Mouse (Mus musculus) midbrain, embryonic 10.5 days (tissue): ENCODE data around the gene Prx. TPM values are rescaled to one million over a fixed set of nuclear protein-coding genes. Genes with fewer than 3 reads are reported as not detected.

Source experiments
- DNase-seq: peaks from one replicate; pipeline ENCODE4 v3.0.0-alpha.2; 2017; ENCODE audit warnings: low spot score
- H3K27ac ChIP-seq: fragments of 300-500 bp; sonication (generic); replicated peaks from 2 replicates; pipeline ENCODE4 v1.5.1; 2016; ENCODE audit warnings: mild to moderate bottlenecking
- H3K27me3 ChIP-seq: fragments of 300-500 bp; sonication (generic); 2 replicates; pipeline ENCODE4 v1.6.1; 2016; ENCODE audit warnings: low read depth, mild to moderate bottlenecking; ENCODE audit not compliant: poor library complexity, severe bottlenecking
- H3K36me3 ChIP-seq: fragments of 300-500 bp; sonication (generic); 2 replicates; pipeline ENCODE4 v1.6.1; 2016; ENCODE audit warnings: mild to moderate bottlenecking, moderate library complexity
- H3K4me1 ChIP-seq: fragments of 300-500 bp; sonication (generic); 2 replicates; pipeline ENCODE4 v1.6.1; 2016
- H3K4me3 ChIP-seq: fragments of 300-500 bp; sonication (generic); 2 replicates; pipeline ENCODE4 v1.5.1; 2016; ENCODE audit warnings: mild to moderate bottlenecking, moderate library complexity
- H3K9me3 ChIP-seq: fragments of 300-500 bp; sonication (generic); replicated peaks from 2 replicates; pipeline ENCODE4 v1.6.1; 2016; ENCODE audit warnings: mild to moderate bottlenecking
- WGBS: fragments of 180-500 bp; shearing (Covaris S2); methylation state at CpG from one replicate; pipeline ENCODE4 v1.1.7; 2016; 5-methylcytosine and 5-hydroxymethylcytosine counted together
- polyA plus RNA-seq: library from polyadenylated mRNA; unstranded; fragments of >200 nt; fragmentation: Nextera tagmentation; extraction: Ambion mirVana; gene quantifications from 2 replicates; pipeline ENCODE4 v1.2.1, GENCODE M21; 2016

The Prx gene
- polyA plus RNA-seq, 1 experiment from 2014 or later, result 2.3 TPM

GRCm38 (mm10) chr7:27510809-27511208 is 11.7 kb downstream of the Prx start:
- Histone ChIP-seq H3K9me3 (no peaks in the 10 kb centered on the region), H3K36me3 (no peaks in the 10 kb centered on the region), H3K27ac (no peak overlapping the region), H3K4me3 (no peak overlapping the region), H3K27me3 (no peaks in the 10 kb centered on the region), H3K4me1 (peaks cover 26% of the 10 kb centered on the region)
- WGBS, result 87% methylated on average over 2 of the region's 2 CpGs
- no peak for DNase-seq

- DNase-seq, result no peak
- WGBS, result 84% methylated on average over 9 of the region's 9 CpGs
- H3K9me3 ChIP-seq, result peaks cover 7% of the 10 kb centered on the region
- no peak overlapping the region for H3K4me3 ChIP-seq
- H3K4me1 ChIP-seq, result no peaks in the 10 kb centered on the region
- no peak overlapping the region for H3K27ac ChIP-seq
- no peaks in the 10 kb centered on the region for H3K27me3 ChIP-seq
- no peaks in the 10 kb centered on the region for H3K36me3 ChIP-seq
These were observed 15.8 kb downstream of the Prx start for GRCm38 (mm10) chr7:27514961-27515360.

- DNase-seq, result no peak
- H3K9me3 ChIP-seq, result peaks cover 9% of the 10 kb centered on the region
These were observed 19.2 kb downstream of the Prx start for GRCm38 (mm10) chr7:27518314-27518713.

GRCm38 (mm10) chr7:27520104-27520503 is 21.0 kb downstream of the Prx start:
- Histone ChIP-seq H3K9me3 (peaks cover 9% of the 10 kb centered on the region), H3K36me3 (no peaks in the 10 kb centered on the region), H3K4me3 (no peak overlapping the region), H3K4me1 (peaks cover 8% of the 10 kb centered on the region), H3K27me3 (no peaks in the 10 kb centered on the region), H3K27ac (no peak overlapping the region)
- no peak for DNase-seq

More at GRCm38 (mm10) chr7:27518314-27518713, 19.2 kb downstream of the Prx start:
- Histone ChIP-seq H3K27me3 (no peaks in the 10 kb centered on the region), H3K4me1 (peaks cover 8% of the 10 kb centered on the region), H3K4me3 (no peak overlapping the region), H3K36me3 (no peaks in the 10 kb centered on the region), H3K27ac (no peak overlapping the region)
- 86% methylated on average over 9 of the region's 9 CpGs for WGBS

GRCm38 (mm10) chr7:27520599-27520998 is 21.5 kb downstream of the Prx start:
- peaks cover 8% of the 10 kb centered on the region for H3K4me1 ChIP-seq
- no peak overlapping the region for H3K4me3 ChIP-seq
- H3K9me3 ChIP-seq, result peaks cover 9% of the 10 kb centered on the region
- no peaks in the 10 kb centered on the region for H3K36me3 ChIP-seq
- H3K27ac ChIP-seq, result no peak overlapping the region
- DNase-seq, result no peak
- 89% methylated on average over 1 of the region's 1 CpGs for WGBS
- no peaks in the 10 kb centered on the region for H3K27me3 ChIP-seq

- Histone ChIP-seq H3K4me1 (peaks cover 8% of the 10 kb centered on the region), H3K36me3 (no peaks in the 10 kb centered on the region), H3K27ac (peak within 1 kb of the TSS; percentile 52; the same call in 1 of the 2 replicates), H3K9me3 (peaks cover 9% of the 10 kb centered on the region), H3K27me3 (no peaks in the 10 kb centered on the region), H3K4me3 (no peak within 1 kb of the TSS)
- WGBS, result 60% methylated on average over 5 of the region's 5 CpGs
- DNase-seq, result no peak
These were observed 23.8 kb downstream of the Prx start, which contains the start of gene Hipk4 for GRCm38 (mm10) chr7:27522967-27523366. Gene Hipk4 (plus strand): TSS chr7:27523267.

GRCm38 (mm10) chr7:27523805-27524204 is 24.7 kb downstream of the Prx start:
- no peak overlapping the region for H3K27ac ChIP-seq
- H3K4me1 ChIP-seq, result peaks cover 8% of the 10 kb centered on the region
- peaks cover 9% of the 10 kb centered on the region for H3K9me3 ChIP-seq
- no peaks in the 10 kb centered on the region for H3K27me3 ChIP-seq
- H3K36me3 ChIP-seq, result no peaks in the 10 kb centered on the region
- WGBS, result 95% methylated on average over 13 of the region's 13 CpGs
- no peak for DNase-seq
- no peak overlapping the region for H3K4me3 ChIP-seq

- Histone ChIP-seq H3K27me3 (no peaks in the 10 kb centered on the region), H3K36me3 (peaks cover 9% of the 10 kb centered on the region; the same call in 1 of the 2 replicates), H3K27ac (no peak overlapping the region), H3K9me3 (no peaks in the 10 kb centered on the region), H3K4me1 (peaks cover 8% of the 10 kb centered on the region), H3K4me3 (no peak overlapping the region)
- WGBS, result 30% methylated on average over 10 of the region's 10 CpGs
- peak; percentile 78 for DNase-seq
These were observed 27.1 kb downstream of the Prx start for GRCm38 (mm10) chr7:27526039-27526827.

- Histone ChIP-seq H3K36me3 (peaks cover 34% of the 10 kb centered on the region), H3K9me3 (no peaks in the 10 kb centered on the region), H3K4me3 (no peak overlapping the region), H3K4me1 (no peaks in the 10 kb centered on the region), H3K27me3 (no peaks in the 10 kb centered on the region), H3K27ac (no peak overlapping the region)
- DNase-seq, result no peak
- WGBS, result 85% methylated on average over 21 of the region's 21 CpGs
These were observed 29.9 kb downstream of the Prx start for GRCm38 (mm10) chr7:27529070-27529469.

- WGBS, result 69% methylated on average over 3 of the region's 3 CpGs
- no peak overlapping the region for H3K4me3 ChIP-seq
- no peaks in the 10 kb centered on the region for H3K27me3 ChIP-seq
- H3K9me3 ChIP-seq, result no peaks in the 10 kb centered on the region
- no peak overlapping the region for H3K27ac ChIP-seq
- H3K4me1 ChIP-seq, result no peaks in the 10 kb centered on the region
- peaks cover 53% of the 10 kb centered on the region for H3K36me3 ChIP-seq
- no peak for DNase-seq
These were observed 31.8 kb downstream of the Prx start for GRCm38 (mm10) chr7:27530937-27531336.

GRCm38 (mm10) chr7:27531707-27532106 is 32.6 kb downstream of the Prx start:
- Histone ChIP-seq H3K36me3 (peaks cover 60% of the 10 kb centered on the region), H3K4me1 (no peaks in the 10 kb centered on the region), H3K4me3 (no peak overlapping the region), H3K9me3 (no peaks in the 10 kb centered on the region), H3K27me3 (no peaks in the 10 kb centered on the region), H3K27ac (no peak overlapping the region)
- no peak for DNase-seq
- WGBS, result 97% methylated on average over 10 of the region's 10 CpGs

- DNase-seq, result no peak
- H3K36me3 ChIP-seq, result peaks cover 68% of the 10 kb centered on the region
- 89% methylated on average over 9 of the region's 9 CpGs for WGBS
These were observed 33.4 kb downstream of the Prx start for GRCm38 (mm10) chr7:27532480-27533050.

GRCm38 (mm10) chr7:27535386-27535785 is 36.3 kb downstream of the Prx start:
- no peak overlapping the region for H3K4me3 ChIP-seq

More at GRCm38 (mm10) chr7:27532480-27533050, 33.4 kb downstream of the Prx start:
- H3K27ac ChIP-seq, result no peak overlapping the region; the same call in 1 of the 2 replicates
- no peaks in the 10 kb centered on the region for H3K4me1 ChIP-seq
- no peaks in the 10 kb centered on the region for H3K27me3 ChIP-seq
- no peak overlapping the region for H3K4me3 ChIP-seq
- H3K9me3 ChIP-seq, result no peaks in the 10 kb centered on the region

More at GRCm38 (mm10) chr7:27535386-27535785, 36.3 kb downstream of the Prx start:
- Histone ChIP-seq H3K4me1 (no peaks in the 10 kb centered on the region), H3K36me3 (peaks cover 85% of the 10 kb centered on the region), H3K9me3 (no peaks in the 10 kb centered on the region), H3K27ac (no peak overlapping the region), H3K27me3 (no peaks in the 10 kb centered on the region)
- DNase-seq, result no peak
- WGBS, result 92% methylated on average over 2 of the region's 2 CpGs
